Mouse (Mus musculus): ENCODE results near the gene Sap30.

DNA sequence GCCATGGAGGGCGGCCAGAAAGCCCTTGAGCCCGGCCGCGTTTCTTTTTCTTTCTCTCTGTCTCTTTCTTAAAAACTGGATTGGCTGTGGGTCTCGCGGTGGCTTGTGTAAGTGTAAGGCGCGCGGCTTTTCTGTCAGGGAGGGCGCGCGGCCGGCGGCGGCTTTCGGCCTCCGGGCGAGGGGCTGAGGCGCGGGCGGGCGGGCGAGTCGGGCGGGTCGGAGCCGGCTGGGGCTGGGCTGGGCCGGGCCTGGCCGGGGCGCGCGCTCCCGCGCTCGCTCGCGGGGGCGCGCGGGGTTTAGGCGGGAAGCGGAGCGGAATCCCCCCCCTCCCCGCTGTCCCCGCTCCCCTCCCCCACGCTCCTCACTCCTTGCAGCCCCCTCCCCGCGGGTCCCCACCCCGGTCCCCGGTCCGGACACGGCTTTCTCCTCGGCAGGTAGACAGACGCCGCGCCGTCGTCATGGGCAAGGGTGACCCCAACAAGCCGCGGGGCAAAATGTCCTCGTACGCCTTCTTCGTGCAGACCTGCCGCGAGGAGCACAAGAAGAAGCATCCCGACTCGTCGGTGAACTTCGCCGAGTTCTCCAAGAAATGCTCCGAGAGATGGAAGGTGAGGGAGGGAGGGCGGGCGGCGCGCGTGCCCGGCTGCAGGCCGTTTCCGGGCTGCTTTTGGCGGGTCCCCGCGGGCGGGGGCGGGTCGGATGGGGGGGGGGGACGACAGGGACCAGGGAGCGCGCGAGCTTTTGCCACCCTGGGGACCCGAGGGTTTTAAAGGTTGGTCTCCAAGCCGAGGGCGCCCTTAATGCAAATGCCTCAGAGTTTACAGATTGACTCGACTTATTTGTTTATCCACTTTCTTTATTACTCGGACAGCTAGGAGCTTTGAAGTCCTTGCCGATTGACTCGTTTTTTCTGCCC, 24.7 kb upstream of the Sap30 start:
- TF ChIP-seq CTCF (IDR thresholded peaks at IDR 0.05; ENCODE audit: control insufficient read depth, insufficient read depth, insufficient read length) (no peak), MYOD1 (IDR thresholded peaks at IDR 0.05; ENCODE audit: control insufficient read depth, insufficient read length, low read depth) (no peak), MYOG (IDR thresholded peaks at IDR 0.05; ENCODE audit: control insufficient read depth, extremely low read depth, insufficient read length) (no peak), USF1 (IDR thresholded peaks at IDR 0.05; ENCODE audit: low read depth) (no peak), CEBPB (IDR thresholded peaks at IDR 0.05; ENCODE audit: low read depth) (no peak)

Data from C2C12 (cell line).